Mouse (Mus musculus): ENCODE results near the gene Cltb.

Cltb gene

GRCm38 (mm10) chr13:54596107-54596690 lies 14.9 kb downstream of the Cltb start:
- DNase-seq (ENCODE audit: extremely low spot score, low spot score): no peak

GRCm38 (mm10) chr13:54593617-54594016 lies 17.5 kb downstream of the Cltb start:
- no peak for DNase-seq (ENCODE audit: extremely low spot score, low spot score)

GRCm38 (mm10) chr13:54591776-54592356 lies 19.3 kb downstream of the Cltb start:
- no peak for DNase-seq (ENCODE audit: extremely low spot score, low spot score)

GRCm38 (mm10) chr13:54589996-54590951 lies 20.9 kb downstream of the Cltb start, which contains the start of the genes Nop16 and Higd2a:
TSS of gene Nop16 (minus strand) at chr13:54590090.
TSS of gene Higd2a (plus strand) at chr13:54590207.
- DNase-seq (ENCODE audit: extremely low spot score, low spot score): peak; percentile 95

GRCm38 (mm10) chr13:54589414-54589995 lies 21.6 kb downstream of the Cltb start:
- DNase-seq (ENCODE audit: extremely low spot score, low spot score): no peak

GRCm38 (mm10) chr13:54585831-54586230 lies 25.3 kb downstream of the Cltb start:
- no peak for DNase-seq (ENCODE audit: extremely low spot score, low spot score)

GRCm38 (mm10) chr13:54582860-54583259 lies 28.3 kb downstream of the Cltb start:
- DNase-seq (ENCODE audit: extremely low spot score, low spot score): no peak

GRCm38 (mm10) chr13:54582126-54582525 lies 29.0 kb downstream of the Cltb start:
- no peak for DNase-seq (ENCODE audit: extremely low spot score, low spot score)

GRCm38 (mm10) chr13:54581385-54581784 lies 29.8 kb downstream of the Cltb start:
- no peak for DNase-seq (ENCODE audit: extremely low spot score, low spot score)

- no peak for DNase-seq (ENCODE audit: extremely low spot score, low spot score)
Observed at GRCm38 (mm10) chr13:54577652-54578507, 33.3 kb downstream of the Cltb start.

GRCm38 (mm10) chr13:54575489-54575888 lies 35.7 kb downstream of the Cltb start:
- DNase-seq (ENCODE audit: extremely low spot score, low spot score): peak; percentile 45

GRCm38 (mm10) chr13:54574854-54575481 lies 36.2 kb downstream of the Cltb start, which contains the start of gene Arl10:
TSS of gene Arl10 (plus strand) at chr13:54575015.
- DNase-seq (ENCODE audit: extremely low spot score, low spot score): peak; percentile 86

- no peak for DNase-seq (ENCODE audit: extremely low spot score, low spot score)
Observed at GRCm38 (mm10) chr13:54572621-54573020, 38.5 kb downstream of the Cltb start.

GRCm38 (mm10) chr13:54571637-54572036 lies 39.5 kb downstream of the Cltb start:
- DNase-seq (ENCODE audit: extremely low spot score, low spot score): no peak

- no peak for DNase-seq (ENCODE audit: extremely low spot score, low spot score)
Observed at GRCm38 (mm10) chr13:54570736-54571135, 40.4 kb downstream of the Cltb start.

- no peak for DNase-seq (ENCODE audit: extremely low spot score, low spot score)
Observed at GRCm38 (mm10) chr13:54569282-54569681, 41.9 kb downstream of the Cltb start.

GRCm38 (mm10) chr13:54568380-54568779 lies 42.8 kb downstream of the Cltb start:
- DNase-seq (ENCODE audit: extremely low spot score, low spot score): no peak

GRCm38 (mm10) chr13:54565594-54566345 lies 45.4 kb downstream of the Cltb start:
- DNase-seq (ENCODE audit: extremely low spot score, low spot score): no peak

- peak; percentile 93 for DNase-seq (ENCODE audit: extremely low spot score, low spot score)
Observed at GRCm38 (mm10) chr13:54565201-54565581, 46.0 kb downstream of the Cltb start, which contains the start of gene 4833439L19Rik. TSS of gene 4833439L19Rik (minus strand) at chr13:54565435.

Data from neural tube, embryonic 10.5 days (tissue).